Mouse (Mus musculus) heart, embryonic 15.5 days (tissue): ENCODE data around the gene Rpl36-ps4. TPM values are rescaled to one million over a fixed set of nuclear protein-coding genes. Genes with fewer than 3 reads are reported as not detected.

ENCODE experiments used
- ATAC-seq: fragments of 200-750 bp; cut with Nextera tagmentation; replicated peaks from 2 replicates; pipeline ENCODE4 v1.8.0; 2017; ENCODE audit warnings: low read depth, moderate TSS enrichment; ENCODE audit not compliant: insufficient number of reproducible peaks, insufficient read depth, low FRiP score
- H3K27ac ChIP-seq: fragments of 300-500 bp; sonication (generic); 2 replicates; pipeline ENCODE4 v1.5.1; 2015; ENCODE audit warnings: mild to moderate bottlenecking, inconsistent platforms
- H3K27me3 ChIP-seq: fragments of 300-500 bp; sonication (generic); 2 replicates; pipeline ENCODE4 v1.6.1; 2015; ENCODE audit warnings: inconsistent platforms
- H3K36me3 ChIP-seq: fragments of 300-500 bp; sonication (generic); 2 replicates; pipeline ENCODE4 v1.6.1; 2015; ENCODE audit warnings: mild to moderate bottlenecking, inconsistent platforms
- H3K4me1 ChIP-seq: fragments of 300-500 bp; sonication (generic); replicated peaks from 2 replicates; pipeline ENCODE4 v1.6.1; 2015; ENCODE audit warnings: inconsistent platforms
- H3K4me2 ChIP-seq: fragments of 300-500 bp; sonication (generic); 2 replicates; pipeline ENCODE4 v1.6.1; 2015; ENCODE audit warnings: inconsistent platforms, mild to moderate bottlenecking, moderate library complexity
- H3K4me3 ChIP-seq: fragments of 300-500 bp; sonication (generic); 2 replicates; pipeline ENCODE4 v1.5.1; 2015; ENCODE audit warnings: mild to moderate bottlenecking, inconsistent platforms
- H3K9ac ChIP-seq: fragments of 300-500 bp; sonication (generic); 2 replicates; pipeline ENCODE4 v1.6.1; 2015; ENCODE audit warnings: mild to moderate bottlenecking, inconsistent platforms
- H3K9me3 ChIP-seq: fragments of 300-500 bp; sonication (generic); replicated peaks from 2 replicates; pipeline ENCODE4 v1.6.1; 2016; ENCODE audit warnings: inconsistent platforms
- WGBS: fragments of 180-500 bp; shearing (Covaris S2); methylation state at CpG from one replicate; pipeline ENCODE4 v1.1.7; 2015; ENCODE audit warnings: mixed read lengths; 5-methylcytosine and 5-hydroxymethylcytosine counted together
- polyA plus RNA-seq: library from polyadenylated mRNA; unstranded; fragments of >200 nt; fragmentation: Nextera tagmentation; extraction: Ambion mirVana; gene quantifications from 2 replicates; pipeline ENCODE4 v1.2.1, GENCODE M21; 2015

Rpl36-ps4 gene
- polyA plus RNA-seq, 1 experiment from 2014 or later: not detected

DNA sequence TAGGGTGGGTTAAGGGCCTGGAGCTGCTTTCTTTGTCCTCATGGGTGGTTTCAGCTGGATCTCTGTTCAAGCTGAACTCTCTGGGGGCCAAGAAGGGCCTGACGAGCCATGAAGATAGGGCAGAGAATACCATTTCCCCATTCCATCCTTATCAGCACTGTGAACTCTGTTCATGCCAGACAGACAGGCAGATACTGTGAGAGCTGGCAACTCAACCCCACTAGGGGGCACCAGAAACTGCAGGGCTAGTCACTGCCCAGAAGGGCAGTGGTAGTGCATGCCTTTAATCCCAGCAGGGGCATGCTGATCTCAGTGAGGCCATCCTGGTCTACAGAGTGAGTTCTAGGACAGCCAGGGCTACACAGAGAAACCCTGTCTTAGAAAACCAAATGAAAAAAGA lies 38.2 kb upstream of the Rpl36-ps4 start:
- Histone ChIP-seq H3K9ac (no peak overlapping the region), H3K4me1 (peaks cover 5% of the 10 kb centered on the region; the same call in 1 of the 2 replicates), H3K36me3 (no peaks in the 10 kb centered on the region), H3K4me3 (no peak overlapping the region), H3K27me3 (no peaks in the 10 kb centered on the region), H3K9me3 (no peaks in the 10 kb centered on the region), H3K4me2 (no peak overlapping the region), H3K27ac (no peak overlapping the region)
- ATAC-seq: no peak
- WGBS: 4% methylated on average over 1 of the region's 1 CpGs

DNA sequence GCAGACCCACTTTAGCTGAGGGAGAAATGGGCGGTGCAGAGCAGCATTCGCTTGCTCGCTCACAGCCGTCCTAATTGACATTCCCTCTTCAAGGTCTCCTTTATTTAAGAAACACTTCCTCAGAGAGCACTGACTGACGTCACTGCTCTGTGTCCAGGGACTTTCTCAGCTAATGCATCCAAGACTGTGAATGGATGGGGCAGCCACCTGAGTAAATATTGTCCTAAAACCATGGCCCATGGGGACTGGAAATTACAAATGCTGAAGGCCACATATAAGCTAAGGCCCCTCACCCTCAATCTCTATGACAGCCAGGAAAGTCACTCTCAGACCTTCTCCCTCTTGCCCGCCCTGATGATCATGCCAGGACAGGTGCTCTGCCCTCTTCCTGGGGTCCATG lies 23.6 kb upstream of the Rpl36-ps4 start:
- no peak for ATAC-seq
- Histone ChIP-seq H3K36me3 (no peaks in the 10 kb centered on the region), H3K9ac (no peak overlapping the region), H3K27me3 (no peaks in the 10 kb centered on the region), H3K9me3 (no peaks in the 10 kb centered on the region), H3K4me3 (no peak overlapping the region), H3K4me2 (no peak overlapping the region), H3K4me1 (no peaks in the 10 kb centered on the region), H3K27ac (no peak overlapping the region)
- WGBS: 77% methylated on average over 6 of the region's 6 CpGs

DNA sequence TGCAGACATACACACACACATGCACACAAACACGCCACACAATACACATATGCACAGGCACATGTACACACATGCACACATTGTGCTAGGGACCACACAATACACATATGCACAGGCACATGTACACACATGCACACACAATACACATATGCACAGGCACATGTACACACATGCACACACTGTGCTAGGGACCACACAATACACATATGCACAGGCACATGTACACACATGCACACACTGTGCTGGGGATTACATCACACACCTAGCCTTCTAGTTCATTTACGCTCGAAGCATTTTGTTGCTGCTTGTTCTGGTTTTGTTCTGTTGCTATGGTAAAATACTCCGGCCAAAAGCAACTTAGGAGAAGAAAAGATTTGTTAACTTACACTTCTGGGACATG lies 20.1 kb upstream of the Rpl36-ps4 start:
- no peaks in the 10 kb centered on the region for H3K27me3 ChIP-seq
- H3K9me3 ChIP-seq: no peaks in the 10 kb centered on the region
- no peak overlapping the region for H3K9ac ChIP-seq
- no peaks in the 10 kb centered on the region for H3K4me1 ChIP-seq
- H3K36me3 ChIP-seq: no peaks in the 10 kb centered on the region
- ATAC-seq: no peak
- H3K4me3 ChIP-seq: no peak overlapping the region
- WGBS: 81% methylated on average over 4 of the region's 4 CpGs
- H3K4me2 ChIP-seq: no peak overlapping the region
- H3K27ac ChIP-seq: no peak overlapping the region

DNA sequence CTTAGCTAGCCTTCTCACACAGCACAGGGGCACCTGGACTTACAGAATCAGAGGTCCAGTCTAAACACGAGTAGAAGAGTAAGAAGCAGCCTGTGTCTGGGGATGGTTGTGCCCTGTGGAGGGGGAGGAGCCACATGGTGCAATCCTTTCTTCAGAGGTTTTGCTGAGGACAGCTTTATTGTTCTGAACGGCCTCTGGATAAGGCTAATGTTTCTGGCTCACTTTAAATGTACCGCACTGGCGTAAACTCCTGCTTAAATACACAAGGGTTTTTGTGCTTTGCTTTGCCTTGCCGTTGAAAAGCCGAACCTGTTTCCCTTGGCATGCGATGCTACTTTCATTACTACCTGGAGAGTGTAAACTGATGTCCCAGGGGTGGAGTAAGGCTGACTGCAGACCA lies 19.6 kb upstream of the Rpl36-ps4 start:
- no peaks in the 10 kb centered on the region for H3K9me3 ChIP-seq
- H3K9ac ChIP-seq: no peak overlapping the region
- 61% methylated on average over 7 of the region's 7 CpGs for WGBS
- no peak for ATAC-seq
- no peaks in the 10 kb centered on the region for H3K4me1 ChIP-seq
- H3K4me3 ChIP-seq: no peak overlapping the region
- no peaks in the 10 kb centered on the region for H3K27me3 ChIP-seq
- H3K27ac ChIP-seq: no peak overlapping the region
- H3K36me3 ChIP-seq: no peaks in the 10 kb centered on the region
- no peak overlapping the region for H3K4me2 ChIP-seq

DNA sequence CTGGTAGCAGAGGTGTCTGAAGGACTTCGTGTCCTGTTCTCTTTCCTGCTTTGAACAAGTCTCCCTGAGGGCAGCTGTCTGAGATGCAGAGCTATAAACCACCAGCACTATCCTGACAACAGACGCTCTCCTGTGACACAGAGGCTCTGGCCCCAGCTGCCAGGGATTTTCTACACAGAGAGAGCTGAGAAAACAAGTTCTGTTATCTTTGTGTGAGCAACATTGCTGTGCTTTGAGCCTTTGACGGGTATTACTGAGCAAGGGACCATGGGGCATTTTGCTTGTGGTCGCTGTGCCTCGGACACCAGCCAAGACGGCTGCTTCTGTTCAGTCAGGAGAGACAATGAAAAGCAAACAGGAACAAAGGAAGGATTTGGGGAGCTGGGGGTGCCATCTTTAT lies 17.6 kb upstream of the Rpl36-ps4 start:
- Histone ChIP-seq H3K9me3 (no peaks in the 10 kb centered on the region), H3K4me2 (no peak overlapping the region), H3K27ac (no peak overlapping the region), H3K4me3 (no peak overlapping the region), H3K27me3 (no peaks in the 10 kb centered on the region), H3K4me1 (no peaks in the 10 kb centered on the region), H3K9ac (no peak overlapping the region), H3K36me3 (no peaks in the 10 kb centered on the region)
- 30% methylated on average over 6 of the region's 6 CpGs for WGBS
- no peak for ATAC-seq

DNA sequence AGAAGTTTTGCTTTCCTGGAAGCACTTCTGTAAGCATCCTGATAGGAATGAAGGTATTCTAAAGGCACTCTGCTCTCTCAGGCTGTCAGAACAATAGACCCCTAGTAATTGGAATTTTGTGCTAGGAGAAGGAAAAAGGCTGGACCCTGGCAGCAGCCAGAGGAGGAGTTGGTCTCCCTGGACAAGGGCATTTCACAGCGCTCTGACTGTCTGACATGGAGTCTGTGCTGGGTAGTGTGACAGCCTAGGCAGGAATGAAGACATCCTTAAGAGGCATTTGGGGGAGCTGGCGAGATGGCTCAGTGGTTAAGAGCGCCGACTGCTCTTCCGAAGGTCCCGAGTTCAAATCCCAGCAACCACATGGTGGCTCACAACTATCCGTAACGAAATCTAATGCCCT lies 17.1 kb upstream of the Rpl36-ps4 start:
- 88% methylated on average over 8 of the region's 8 CpGs for WGBS
- Histone ChIP-seq H3K27ac (no peak overlapping the region), H3K4me1 (no peaks in the 10 kb centered on the region), H3K36me3 (no peaks in the 10 kb centered on the region), H3K27me3 (no peaks in the 10 kb centered on the region), H3K4me2 (no peak overlapping the region), H3K4me3 (no peak overlapping the region), H3K9me3 (no peaks in the 10 kb centered on the region), H3K9ac (no peak overlapping the region)
- no peak for ATAC-seq

DNA sequence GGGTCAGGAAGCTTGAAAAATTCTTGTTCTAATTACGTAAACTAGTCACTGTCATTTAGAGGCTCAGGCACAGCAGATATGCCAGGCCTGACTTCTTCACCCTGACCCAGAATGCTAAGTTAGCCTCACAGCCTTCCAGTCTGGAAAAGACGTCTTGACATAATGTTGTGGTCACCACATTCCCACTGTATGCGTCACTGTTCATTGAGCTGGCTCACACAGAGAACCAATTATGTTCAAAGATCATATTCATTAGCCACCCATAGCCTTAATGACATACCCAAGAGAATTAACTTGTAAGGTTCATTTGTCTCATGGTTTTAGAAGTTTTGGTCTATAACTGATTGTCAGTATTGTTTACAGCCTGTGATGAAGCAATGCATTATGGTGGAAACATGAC lies 5.4 kb upstream of the Rpl36-ps4 start:
- H3K4me3 ChIP-seq: no peak overlapping the region
- H3K36me3 ChIP-seq: no peaks in the 10 kb centered on the region
- H3K4me1 ChIP-seq: no peaks in the 10 kb centered on the region
- H3K9ac ChIP-seq: no peak overlapping the region
- no peak overlapping the region for H3K27ac ChIP-seq
- ATAC-seq: no peak
- 0 out of 2 replicates have a peak, but pooled peaks cover 7% of the 10 kb centered on the region for H3K9me3 ChIP-seq
- H3K27me3 ChIP-seq: no peaks in the 10 kb centered on the region
- H3K4me2 ChIP-seq: no peak overlapping the region
- 85% methylated on average over 3 of the region's 3 CpGs for WGBS

DNA sequence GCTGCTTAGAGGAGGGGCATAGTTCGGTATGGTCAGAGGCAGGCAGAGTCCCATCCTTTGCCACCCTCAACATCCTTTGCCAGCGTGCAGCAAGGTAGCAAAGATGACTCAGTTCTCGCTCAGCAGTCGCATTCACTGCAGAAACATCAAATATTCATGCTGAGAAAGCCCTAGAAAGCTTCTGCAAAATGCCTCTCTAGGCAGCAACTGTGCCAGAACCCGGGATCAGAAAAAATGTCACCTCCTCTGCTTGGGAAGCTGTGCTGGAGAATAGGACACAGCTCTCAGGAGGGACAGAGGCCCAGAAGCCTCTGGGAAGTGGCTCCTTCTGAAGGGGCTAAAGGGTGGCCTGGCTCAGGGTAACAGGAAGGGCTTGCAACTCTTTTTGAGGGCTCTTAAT lies 2.7 kb upstream of the Rpl36-ps4 start:
- 79% methylated on average over 5 of the region's 5 CpGs for WGBS
- no peak for ATAC-seq
- Histone ChIP-seq H3K4me1 (no peaks in the 10 kb centered on the region), H3K36me3 (no peaks in the 10 kb centered on the region), H3K4me2 (no peak overlapping the region), H3K9ac (no peak overlapping the region), H3K27me3 (no peaks in the 10 kb centered on the region), H3K9me3 (no peaks in the 10 kb centered on the region), H3K27ac (no peak overlapping the region), H3K4me3 (no peak overlapping the region)

DNA sequence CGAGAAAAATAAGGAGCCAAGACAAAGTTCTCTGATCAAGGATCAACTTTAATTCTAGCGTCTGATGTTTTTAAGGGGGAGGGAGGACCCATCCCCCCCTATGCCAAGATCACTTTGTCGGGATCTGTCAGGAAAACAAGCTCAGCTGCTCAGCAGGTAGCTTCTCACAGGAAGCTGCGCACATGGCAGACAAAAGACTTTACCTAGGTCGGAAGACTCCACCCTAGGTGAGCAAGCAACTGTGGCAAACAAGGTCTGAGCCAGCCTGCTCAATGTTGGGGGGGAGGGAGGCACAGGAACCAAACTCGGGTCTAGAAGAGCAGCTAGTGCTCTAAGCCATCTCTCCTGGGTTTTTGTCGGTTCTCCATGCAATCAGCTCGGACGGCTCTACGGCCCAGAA lies 13.5 kb downstream of the Rpl36-ps4 start:
- Histone ChIP-seq H3K4me2 (no peak overlapping the region), H3K27me3 (no peaks in the 10 kb centered on the region), H3K4me1 (no peaks in the 10 kb centered on the region), H3K27ac (no peak overlapping the region), H3K9me3 (no peaks in the 10 kb centered on the region), H3K36me3 (no peaks in the 10 kb centered on the region), H3K9ac (no peak overlapping the region), H3K4me3 (no peak overlapping the region)
- ATAC-seq: no peak
- 71% methylated on average over 10 of the region's 10 CpGs for WGBS

DNA sequence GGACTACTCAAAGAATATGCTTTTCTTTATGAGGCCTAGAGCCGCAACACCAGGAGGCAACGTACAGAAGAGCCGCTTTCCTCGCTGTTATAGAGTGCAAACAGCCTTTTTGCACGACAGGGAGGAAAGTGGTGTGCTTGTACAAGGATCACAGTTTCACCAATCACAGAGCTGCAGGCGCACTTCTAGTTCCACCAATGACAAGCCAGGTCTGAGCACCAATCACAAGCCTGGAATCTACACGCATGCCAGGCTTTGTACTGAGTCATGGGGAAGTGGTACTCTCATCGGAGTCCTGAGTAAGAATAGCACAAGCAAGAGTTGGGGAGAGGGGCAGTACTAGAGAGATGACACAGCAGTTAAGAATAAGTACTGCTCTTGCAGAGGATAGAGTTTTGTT lies 14.0 kb downstream of the Rpl36-ps4 start:
- WGBS: 82% methylated on average over 8 of the region's 8 CpGs

DNA sequence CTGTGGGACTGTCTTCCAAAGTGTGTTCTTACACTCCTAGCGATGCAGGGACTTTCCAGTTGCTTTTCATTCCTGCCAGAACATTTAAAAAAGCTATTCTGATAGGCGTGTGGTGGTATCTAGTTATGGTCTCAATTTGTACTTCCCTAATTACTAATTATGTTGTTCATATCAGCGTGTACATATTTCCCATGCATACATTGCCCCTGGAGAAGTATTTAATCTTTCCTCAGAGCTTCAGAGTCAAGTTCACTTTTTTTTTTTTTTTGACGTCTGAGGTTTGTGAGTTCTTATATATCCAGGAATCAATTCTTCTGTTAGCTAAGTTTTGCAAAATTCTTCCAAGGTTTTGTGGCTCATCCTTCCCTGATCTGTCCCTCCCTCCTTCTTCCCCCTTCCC lies 15.4 kb downstream of the Rpl36-ps4 start:
- no peaks in the 10 kb centered on the region for H3K36me3 ChIP-seq
- no peak for ATAC-seq
- WGBS: 78% methylated on average over 4 of the region's 4 CpGs
- no peaks in the 10 kb centered on the region for H3K9me3 ChIP-seq
- H3K27me3 ChIP-seq: no peaks in the 10 kb centered on the region
- H3K9ac ChIP-seq: no peak overlapping the region
- no peak overlapping the region for H3K27ac ChIP-seq
- no peak overlapping the region for H3K4me2 ChIP-seq
- H3K4me3 ChIP-seq: no peak overlapping the region
- H3K4me1 ChIP-seq: no peaks in the 10 kb centered on the region

More for the DNA sequence above, 14.0 kb downstream of the Rpl36-ps4 start:
- Histone ChIP-seq H3K36me3 (no peaks in the 10 kb centered on the region), H3K9ac (no peak overlapping the region), H3K27me3 (no peaks in the 10 kb centered on the region), H3K27ac (no peak overlapping the region), H3K4me1 (no peaks in the 10 kb centered on the region), H3K4me3 (no peak overlapping the region), H3K9me3 (no peaks in the 10 kb centered on the region), H3K4me2 (no peak overlapping the region)
- ATAC-seq: no peak

DNA sequence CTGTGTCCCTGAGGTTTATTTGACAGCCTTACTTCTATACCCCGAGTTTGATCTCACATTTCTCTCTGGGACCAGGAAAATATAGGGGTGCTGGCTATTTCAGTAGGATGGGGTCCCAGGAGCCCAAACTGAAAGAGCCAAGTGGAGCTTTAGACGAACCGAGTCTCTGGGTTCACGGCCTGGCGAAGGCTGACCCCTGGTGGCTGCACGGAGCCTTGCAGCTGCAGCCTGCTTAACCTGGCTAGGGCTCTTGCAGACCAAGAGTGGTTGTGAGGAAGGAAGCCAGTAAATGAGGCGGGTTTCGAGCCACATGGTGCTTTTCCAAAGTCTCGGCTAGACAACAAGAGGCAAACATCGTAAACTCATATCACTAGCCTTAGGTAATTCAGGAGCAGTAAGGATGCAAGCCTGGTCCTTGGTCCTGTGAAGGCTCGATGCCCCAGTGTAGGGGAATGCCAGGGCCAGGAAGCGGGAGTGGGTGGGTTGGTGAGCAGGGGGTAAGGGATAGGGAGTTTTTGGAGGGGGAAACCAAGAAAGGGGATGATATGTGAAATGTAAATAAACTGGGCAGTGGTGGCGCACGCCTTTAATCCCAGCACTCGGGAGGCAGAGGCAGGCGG lies 28.3 kb downstream of the Rpl36-ps4 start:
- Histone ChIP-seq H3K4me2 (no peak overlapping the region), H3K27me3 (no peaks in the 10 kb centered on the region), H3K9ac (no peak overlapping the region), H3K36me3 (no peaks in the 10 kb centered on the region), H3K9me3 (no peaks in the 10 kb centered on the region), H3K4me3 (no peak overlapping the region), H3K27ac (no peak overlapping the region), H3K4me1 (no peaks in the 10 kb centered on the region)
- ATAC-seq: no peak
- 41% methylated on average over 16 of the region's 16 CpGs for WGBS
